Mouse (Mus musculus): ENCODE measurements around the gene Rpl5. TPM values are rescaled to one million over a fixed set of nuclear protein-coding genes. Genes with fewer than 3 reads are reported as not detected.

Gene Rpl5
- total and polyA plus RNA-seq, 2 experiments from 2014 or later, result 57.8 to 106 TPM

DNA sequence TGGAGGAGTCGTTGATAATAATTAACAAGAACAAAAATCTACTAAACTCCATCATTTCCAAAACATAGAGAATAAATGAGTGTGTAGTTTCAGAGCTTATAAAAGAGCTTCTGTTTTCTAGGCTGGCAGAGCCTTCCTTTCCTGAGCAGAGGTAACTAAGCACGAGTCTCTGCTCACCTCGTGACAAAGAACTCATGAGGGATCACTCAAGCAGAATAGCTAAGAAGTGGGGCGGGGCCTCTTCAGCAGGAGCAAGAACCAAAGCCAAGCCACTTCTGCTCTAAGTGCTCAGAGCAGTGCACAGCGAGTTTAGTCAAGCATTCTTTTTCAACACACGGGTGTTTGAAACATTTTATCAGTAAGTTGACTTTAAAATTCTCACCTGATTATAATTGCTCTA, 40.9 kb downstream of the Rpl5 start:
- H3K27ac ChIP-seq, result no peak overlapping the region
- H3K4me1 ChIP-seq (ENCODE audit: insufficient read depth, low read length), result no peaks in the 10 kb centered on the region
- no peak overlapping the region for H3K4me3 ChIP-seq (ENCODE audit: low read length)
- H3K36me3 ChIP-seq (ENCODE audit: insufficient read depth, low read length), result no peaks in the 10 kb centered on the region
- ATAC-seq (no peak), DNase-seq (ENCODE audit: low spot score) (no peak)
- TF ChIP-seq CTCF (IDR thresholded peaks at IDR 0.05; ENCODE audit: low read depth), result no peak
- H3K9ac ChIP-seq (replicated peaks; ENCODE audit: low read length), result no peak overlapping the region
- no peak overlapping the region for H3K4me2 ChIP-seq (ENCODE audit: low read depth, low read length)
- 44% methylated on average over 6 of the region's 6 CpGs for WGBS
- no peaks in the 10 kb centered on the region for H3K27me3 ChIP-seq (ENCODE audit: insufficient read depth, low read length)
- no peaks in the 10 kb centered on the region for H3K9me3 ChIP-seq (ENCODE audit: low read length)

DNA sequence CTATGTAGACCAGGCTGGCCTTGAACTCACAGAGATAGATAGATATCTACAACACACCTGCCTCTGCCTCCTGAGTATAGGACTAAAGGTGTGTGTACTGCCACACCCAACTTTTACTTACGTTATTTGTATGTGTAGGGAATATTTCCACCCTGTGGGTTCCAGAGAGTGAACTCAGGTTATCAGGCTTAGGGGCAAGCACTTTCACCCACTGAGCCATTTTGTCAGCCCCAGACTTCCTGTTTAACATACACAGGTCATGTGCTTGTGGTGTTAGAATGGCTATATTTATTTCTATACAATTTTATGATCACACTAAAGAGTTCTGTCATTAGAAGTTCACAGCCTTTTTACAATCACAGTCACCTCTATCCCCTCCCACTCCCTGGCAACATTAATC, 42.6 kb downstream of the Rpl5 start:
- Histone ChIP-seq H3K9ac (replicated peaks; ENCODE audit: low read length) (no peak overlapping the region), H3K4me2 (ENCODE audit: low read depth, low read length) (no peak overlapping the region), H3K27me3 (ENCODE audit: insufficient read depth, low read length) (no peaks in the 10 kb centered on the region), H3K27ac (no peak overlapping the region), H3K4me1 (ENCODE audit: insufficient read depth, low read length) (no peaks in the 10 kb centered on the region), H3K4me3 (ENCODE audit: low read length) (no peak overlapping the region), H3K36me3 (ENCODE audit: insufficient read depth, low read length) (no peaks in the 10 kb centered on the region), H3K9me3 (ENCODE audit: low read length) (no peaks in the 10 kb centered on the region)
- 86% methylated on average over 1 of the region's 1 CpGs for WGBS
- no peak for ATAC-seq
- TF ChIP-seq CTCF (IDR thresholded peaks at IDR 0.05; ENCODE audit: low read depth), result no peak
- no peak for DNase-seq (ENCODE audit: low spot score)

GRCm38 (mm10) chr5:107943526-107943925, 43.2 kb downstream of the Rpl5 start:
- H3K9ac ChIP-seq (replicated peaks; ENCODE audit: low read length), result no peak overlapping the region
- no peak overlapping the region for H3K27ac ChIP-seq
- no peaks in the 10 kb centered on the region for H3K9me3 ChIP-seq (ENCODE audit: low read length)
- no peaks in the 10 kb centered on the region for H3K27me3 ChIP-seq (ENCODE audit: insufficient read depth, low read length)
- no peak overlapping the region for H3K4me3 ChIP-seq (ENCODE audit: low read length)
- no peaks in the 10 kb centered on the region for H3K36me3 ChIP-seq (ENCODE audit: insufficient read depth, low read length)
- H3K4me1 ChIP-seq (ENCODE audit: insufficient read depth, low read length), result no peaks in the 10 kb centered on the region
- DNase-seq (ENCODE audit: low spot score) (no peak), ATAC-seq (no peak)
- H3K4me2 ChIP-seq (ENCODE audit: low read depth, low read length), result no peak overlapping the region
- TF ChIP-seq CTCF (IDR thresholded peaks at IDR 0.05; ENCODE audit: low read depth), result no peak
- 94% methylated on average over 6 of the region's 6 CpGs for WGBS

- TF ChIP-seq CTCF (IDR thresholded peaks at IDR 0.05; ENCODE audit: low read depth), result no peak
- Histone ChIP-seq H3K4me1 (ENCODE audit: insufficient read depth, low read length) (no peaks in the 10 kb centered on the region), H3K27ac (no peak overlapping the region), H3K4me2 (ENCODE audit: low read depth, low read length) (no peak overlapping the region), H3K36me3 (ENCODE audit: insufficient read depth, low read length) (no peaks in the 10 kb centered on the region), H3K4me3 (ENCODE audit: low read length) (no peak overlapping the region), H3K9me3 (ENCODE audit: low read length) (no peaks in the 10 kb centered on the region), H3K27me3 (ENCODE audit: insufficient read depth, low read length) (no peaks in the 10 kb centered on the region), H3K9ac (replicated peaks; ENCODE audit: low read length) (no peak overlapping the region)
- ATAC-seq, result no peak
- no peak for DNase-seq (ENCODE audit: low spot score)
- WGBS, result 89% methylated on average over 1 of the region's 1 CpGs
These were observed 46.2 kb downstream of the Rpl5 start for GRCm38 (mm10) chr5:107946475-107946874.

GRCm38 (mm10) chr5:107947548-107947947, 47.2 kb downstream of the Rpl5 start:
- Histone ChIP-seq H3K9me3 (ENCODE audit: low read length) (no peaks in the 10 kb centered on the region), H3K4me2 (ENCODE audit: low read depth, low read length) (no peak overlapping the region), H3K27ac (no peak overlapping the region), H3K4me1 (ENCODE audit: insufficient read depth, low read length) (no peaks in the 10 kb centered on the region), H3K4me3 (ENCODE audit: low read length) (no peak overlapping the region), H3K27me3 (ENCODE audit: insufficient read depth, low read length) (no peaks in the 10 kb centered on the region), H3K9ac (replicated peaks; ENCODE audit: low read length) (no peak overlapping the region), H3K36me3 (ENCODE audit: insufficient read depth, low read length) (no peaks in the 10 kb centered on the region)
- 45% methylated on average over 2 of the region's 2 CpGs for WGBS
- DNase-seq (ENCODE audit: low spot score) (peak; percentile 65), ATAC-seq (peak; percentile 24; the same call in 1 of the 2 replicates)
- TF ChIP-seq CTCF (IDR thresholded peaks at IDR 0.05; ENCODE audit: low read depth), result no peak

GRCm38 (mm10) chr5:107948899-107949298, 48.6 kb downstream of the Rpl5 start:
- no peaks in the 10 kb centered on the region for H3K9me3 ChIP-seq (ENCODE audit: low read length)
- no peak overlapping the region for H3K27ac ChIP-seq
- WGBS, result 67% methylated on average over 1 of the region's 1 CpGs
- no peak for ATAC-seq
- no peaks in the 10 kb centered on the region for H3K36me3 ChIP-seq (ENCODE audit: insufficient read depth, low read length)
- TF ChIP-seq CTCF (IDR thresholded peaks at IDR 0.05; ENCODE audit: low read depth), result no peak
- H3K4me1 ChIP-seq (ENCODE audit: insufficient read depth, low read length), result no peaks in the 10 kb centered on the region
- no peaks in the 10 kb centered on the region for H3K27me3 ChIP-seq (ENCODE audit: insufficient read depth, low read length)
- no peak for DNase-seq (ENCODE audit: low spot score)
- no peak overlapping the region for H3K4me3 ChIP-seq (ENCODE audit: low read length)
- H3K9ac ChIP-seq (replicated peaks; ENCODE audit: low read length), result no peak overlapping the region
- no peak overlapping the region for H3K4me2 ChIP-seq (ENCODE audit: low read depth, low read length)

DNA sequence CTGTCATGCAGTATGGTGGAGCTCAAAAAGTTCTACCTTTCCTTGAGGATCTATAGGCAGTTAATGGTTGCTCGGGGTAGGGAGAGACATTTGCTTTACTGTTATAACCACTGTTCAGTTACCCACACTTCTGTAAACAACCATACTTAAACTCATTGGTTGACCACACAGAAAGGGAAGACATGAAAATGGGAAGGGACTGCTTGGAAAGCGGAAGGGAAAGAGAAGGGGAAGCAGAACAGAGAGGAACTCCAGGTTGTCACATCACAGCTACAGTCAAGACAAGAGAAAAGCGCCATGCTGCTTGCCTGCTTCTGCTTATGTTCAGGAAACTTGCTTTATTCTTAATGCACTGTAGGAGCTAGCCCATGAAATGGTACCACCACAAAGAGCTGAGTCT, 49.3 kb downstream of the Rpl5 start:
- H3K27ac ChIP-seq, result no peak overlapping the region
- no peak for TF ChIP-seq CTCF (IDR thresholded peaks at IDR 0.05; ENCODE audit: low read depth)
- DNase-seq (ENCODE audit: low spot score) (no peak), ATAC-seq (no peak)
- no peaks in the 10 kb centered on the region for H3K36me3 ChIP-seq (ENCODE audit: insufficient read depth, low read length)
- H3K9ac ChIP-seq (replicated peaks; ENCODE audit: low read length), result no peak overlapping the region
- WGBS, result 85% methylated on average over 3 of the region's 3 CpGs
- no peak overlapping the region for H3K4me2 ChIP-seq (ENCODE audit: low read depth, low read length)
- H3K27me3 ChIP-seq (ENCODE audit: insufficient read depth, low read length), result no peaks in the 10 kb centered on the region
- no peaks in the 10 kb centered on the region for H3K9me3 ChIP-seq (ENCODE audit: low read length)
- no peaks in the 10 kb centered on the region for H3K4me1 ChIP-seq (ENCODE audit: insufficient read depth, low read length)
- H3K4me3 ChIP-seq (ENCODE audit: low read length), result no peak overlapping the region

All from hindbrain, postnatal 0 days (tissue).